Mouse (Mus musculus) retina, postnatal 7 days (tissue): ENCODE data around the gene Tmem196.
A peak's percentile ranks its signal among the peaks of the same experiment; 100 is the strongest.

Experiments
- DNase-seq: peaks from one replicate; pipeline ENCODE4 v3.0.0-alpha.2; 2012; ENCODE audit warnings: low read depth, low spot score

Gene Tmem196

DNA sequence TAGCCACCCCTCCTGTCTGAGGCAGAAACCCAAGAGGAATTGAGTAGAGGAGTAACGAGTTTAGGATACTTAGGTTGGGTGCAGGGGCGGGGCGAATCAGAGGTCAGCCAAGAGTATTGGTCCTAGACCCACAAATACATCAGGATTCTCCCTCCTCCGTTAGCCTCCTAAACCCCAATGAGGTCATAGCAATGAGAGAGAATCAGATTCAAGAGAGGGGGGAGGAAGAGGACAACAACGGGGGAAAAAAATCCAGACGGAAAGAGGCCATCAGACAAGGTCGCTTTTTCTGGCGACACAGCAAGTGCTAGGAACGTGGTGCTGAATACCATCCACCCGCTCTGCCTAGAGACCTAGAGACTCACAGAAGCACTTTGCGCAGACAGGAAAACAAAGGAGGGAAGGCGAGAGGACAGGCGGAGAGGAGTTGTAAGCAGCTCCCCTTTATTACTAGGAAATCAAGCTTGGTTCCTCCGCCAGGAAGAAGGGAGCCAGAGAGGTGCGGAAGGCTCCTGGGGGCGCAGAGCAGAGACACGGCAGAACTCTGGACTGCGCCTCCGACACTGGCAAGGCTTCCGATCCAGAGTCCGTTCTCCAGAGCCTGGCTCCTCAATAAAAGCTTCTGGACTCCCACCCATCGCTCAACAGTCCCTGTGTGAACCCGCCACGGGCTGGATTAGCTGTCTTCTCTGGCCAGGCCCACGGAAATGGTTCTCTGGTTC lies at the start of gene Tmem196:
Tmem196 (plus strand) TSS at position 234 of the 722 bp plus-strand sequence.
- no peak for DNase-seq

DNA sequence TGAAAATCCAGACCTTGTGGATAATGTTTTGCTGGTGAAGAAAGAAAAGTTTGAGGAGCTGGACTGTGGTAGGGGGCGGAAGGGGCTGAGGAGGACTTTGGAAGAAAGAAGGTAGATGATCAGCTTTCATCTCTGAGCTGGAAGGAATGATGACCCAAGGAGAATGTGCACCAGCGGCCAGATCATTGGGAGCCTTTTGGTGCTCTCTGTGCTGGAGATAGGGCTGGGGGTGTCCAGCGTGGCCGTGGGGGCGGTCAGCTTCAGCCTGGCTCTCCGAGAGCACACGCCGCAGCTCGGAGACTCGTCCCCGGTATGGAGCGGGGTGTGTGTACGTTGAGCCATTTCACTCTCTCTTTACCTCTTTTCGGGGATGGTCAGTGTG lies 680 bp downstream of the Tmem196 start:
- no peak for DNase-seq

DNA sequence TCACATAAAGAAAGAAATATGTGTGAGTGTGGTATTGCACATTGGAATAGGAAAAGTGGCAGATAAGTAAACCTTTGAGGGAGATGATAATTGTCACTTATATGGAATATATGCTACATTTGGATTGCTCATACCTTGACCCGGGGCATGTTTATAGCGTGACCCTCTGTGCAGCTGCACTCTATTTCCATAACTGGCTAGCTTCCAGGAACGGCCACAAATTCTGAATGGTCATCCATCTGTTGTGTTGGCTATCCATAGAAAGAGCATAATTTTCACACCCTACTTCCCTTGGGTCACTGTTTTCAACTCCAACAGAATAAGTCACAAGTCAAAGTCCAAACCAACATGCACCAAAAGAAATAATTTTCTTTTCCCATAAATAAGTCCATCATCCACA lies 11.4 kb downstream of the Tmem196 start:
- no peak for DNase-seq

DNA sequence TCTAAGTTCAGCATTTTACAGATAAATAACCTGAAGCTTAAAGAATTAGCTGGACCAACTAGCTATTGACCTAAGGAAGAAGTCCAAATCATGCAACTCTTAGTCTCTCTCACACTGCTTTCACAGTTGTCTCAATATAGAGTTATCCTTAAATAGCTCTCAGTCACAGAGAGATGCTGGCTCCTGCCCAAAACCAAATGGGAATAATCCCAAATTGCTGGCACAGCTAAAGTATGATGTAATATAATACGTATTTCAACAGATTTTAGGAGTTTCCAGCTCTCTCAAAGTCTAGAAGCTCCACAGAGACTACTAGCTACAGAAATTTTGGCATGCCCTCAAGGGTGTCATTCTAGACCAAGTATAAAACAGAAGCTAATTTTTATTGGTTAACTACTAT lies 15.1 kb downstream of the Tmem196 start:
- DNase-seq: no peak

DNA sequence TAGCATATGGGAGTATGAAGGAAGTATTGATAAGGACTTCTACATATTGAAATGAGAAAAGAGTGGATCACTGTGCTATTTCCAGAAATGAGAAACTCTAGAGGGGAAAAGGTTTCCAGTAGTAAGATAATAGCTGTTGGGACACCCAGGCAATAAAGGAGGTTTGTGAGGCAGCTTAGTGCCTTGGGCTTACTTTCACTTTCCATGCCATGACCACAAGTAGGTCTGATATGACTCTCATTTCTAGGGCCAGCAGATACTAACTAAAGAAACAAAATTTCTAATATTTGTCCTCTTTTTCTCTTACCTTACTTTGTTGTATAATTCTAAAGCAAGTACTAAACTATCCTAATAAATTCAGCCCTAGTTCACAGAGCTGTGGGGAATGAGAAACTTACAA lies 19.8 kb downstream of the Tmem196 start:
- no peak for DNase-seq

DNA sequence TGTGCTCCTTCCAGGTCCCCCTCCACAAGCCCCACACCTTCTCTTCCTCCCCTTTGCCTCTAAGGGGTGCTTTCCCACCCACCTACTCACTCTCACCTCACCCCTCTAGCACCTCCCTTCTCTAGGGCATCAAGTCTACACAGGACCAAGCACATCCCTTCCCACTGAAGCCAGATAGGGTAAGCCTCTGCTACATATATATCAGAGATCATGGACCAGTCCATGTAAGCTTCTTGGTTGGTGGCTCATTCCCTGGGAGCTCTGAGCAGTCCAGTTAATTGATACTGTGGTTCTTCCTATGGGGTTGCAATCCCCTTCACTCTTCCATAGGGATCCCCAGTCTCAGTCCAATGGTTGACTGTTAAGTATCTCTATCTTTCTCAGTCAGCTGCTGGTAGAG lies 24.4 kb downstream of the Tmem196 start:
- no peak for DNase-seq

DNA sequence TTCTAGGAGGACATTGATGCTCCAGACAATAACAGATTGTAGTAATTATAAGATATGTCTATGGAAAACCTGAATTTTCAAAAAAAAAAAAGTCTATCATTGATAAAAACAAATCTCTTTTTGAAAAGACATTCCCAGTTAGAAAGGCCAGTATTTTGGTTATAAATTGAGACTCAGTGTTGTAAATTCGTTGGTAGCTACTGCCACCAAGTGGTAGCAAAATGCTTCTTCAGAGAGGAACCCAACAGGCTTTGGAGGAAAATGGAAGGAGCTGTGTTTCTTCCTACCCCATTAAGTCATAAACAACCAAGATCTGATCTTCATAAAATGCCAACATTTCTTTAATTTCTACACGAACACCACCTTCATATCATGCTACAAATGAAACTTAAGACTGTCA lies 36.1 kb downstream of the Tmem196 start:
- DNase-seq: peak; percentile 19

DNA sequence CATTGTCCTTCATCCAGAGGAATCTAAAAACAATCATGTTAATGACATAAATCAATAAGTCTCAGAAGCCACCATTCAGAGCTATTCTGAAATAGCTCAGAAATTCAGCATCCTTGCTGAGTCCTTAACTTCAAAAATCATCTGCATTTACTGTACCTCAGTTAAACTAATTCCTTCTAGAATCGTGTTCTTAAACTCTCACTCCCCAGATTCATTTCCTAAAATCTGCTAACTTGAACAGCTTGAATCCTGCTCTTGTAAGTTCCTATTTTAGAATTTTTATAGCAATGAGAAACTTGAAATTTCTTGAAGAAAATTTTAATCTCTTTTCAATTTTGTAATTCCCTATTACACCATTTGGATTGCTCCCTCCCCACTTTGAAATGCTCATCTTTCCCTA lies 52.6 kb downstream of the Tmem196 start:
- no peak for DNase-seq

DNA sequence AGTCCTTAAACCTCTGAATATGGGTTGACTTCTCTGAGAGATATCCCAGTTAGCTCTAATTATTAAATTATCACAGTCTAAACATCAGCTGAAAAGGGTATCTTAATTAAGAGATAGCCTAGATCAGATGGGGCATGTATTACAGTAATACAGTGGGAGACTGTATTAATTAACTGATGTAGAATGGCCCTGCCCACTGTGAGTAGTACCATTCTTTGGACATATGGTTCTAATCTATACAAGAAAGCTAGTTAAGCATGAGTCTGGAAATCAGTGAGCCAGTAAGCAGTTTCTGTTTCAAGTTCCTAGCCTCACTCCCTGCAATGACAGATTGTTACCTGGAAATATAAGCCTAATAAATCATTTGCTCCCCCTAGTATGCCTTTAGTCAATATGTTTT lies 58.7 kb downstream of the Tmem196 start:
- no peak for DNase-seq

DNA sequence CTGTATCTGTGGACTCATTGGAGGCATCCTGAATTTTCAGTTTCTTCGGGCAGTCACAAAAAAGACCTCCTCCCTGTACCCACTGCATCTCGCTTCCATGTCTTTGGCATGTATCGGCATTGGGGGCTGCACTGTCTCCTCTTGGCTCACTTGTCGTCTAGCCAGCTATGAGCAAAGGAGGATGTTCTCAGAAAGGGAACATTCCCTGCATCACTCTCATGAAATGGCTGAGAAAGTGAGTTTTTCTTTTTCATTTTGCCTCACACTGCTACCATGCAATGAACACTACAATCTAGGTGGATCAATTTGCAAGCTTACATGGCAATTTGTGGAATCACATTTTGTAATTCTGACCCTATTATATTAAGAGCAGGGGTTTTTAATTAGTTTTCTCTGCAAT lies 69.1 kb downstream of the Tmem196 start:
- no peak for DNase-seq

DNA sequence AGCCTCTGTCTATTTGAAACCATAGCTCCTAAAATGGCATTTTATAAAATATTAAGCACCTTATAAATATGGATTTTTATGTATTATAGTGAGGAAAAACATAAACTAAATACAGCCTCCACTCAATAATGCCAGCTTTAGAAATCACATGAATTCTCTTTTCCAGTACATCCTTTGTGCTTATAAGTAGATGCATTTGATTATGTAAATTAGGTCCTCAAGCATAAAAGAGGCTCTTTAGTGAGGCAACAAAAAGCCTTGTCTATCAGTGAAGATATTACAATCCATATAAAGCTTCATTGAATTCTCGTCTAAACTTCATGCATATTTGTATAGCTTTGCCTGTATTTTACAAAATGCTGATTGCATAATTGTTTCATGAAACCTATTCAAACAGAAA lies 69.6 kb downstream of the Tmem196 start:
- DNase-seq: no peak

DNA sequence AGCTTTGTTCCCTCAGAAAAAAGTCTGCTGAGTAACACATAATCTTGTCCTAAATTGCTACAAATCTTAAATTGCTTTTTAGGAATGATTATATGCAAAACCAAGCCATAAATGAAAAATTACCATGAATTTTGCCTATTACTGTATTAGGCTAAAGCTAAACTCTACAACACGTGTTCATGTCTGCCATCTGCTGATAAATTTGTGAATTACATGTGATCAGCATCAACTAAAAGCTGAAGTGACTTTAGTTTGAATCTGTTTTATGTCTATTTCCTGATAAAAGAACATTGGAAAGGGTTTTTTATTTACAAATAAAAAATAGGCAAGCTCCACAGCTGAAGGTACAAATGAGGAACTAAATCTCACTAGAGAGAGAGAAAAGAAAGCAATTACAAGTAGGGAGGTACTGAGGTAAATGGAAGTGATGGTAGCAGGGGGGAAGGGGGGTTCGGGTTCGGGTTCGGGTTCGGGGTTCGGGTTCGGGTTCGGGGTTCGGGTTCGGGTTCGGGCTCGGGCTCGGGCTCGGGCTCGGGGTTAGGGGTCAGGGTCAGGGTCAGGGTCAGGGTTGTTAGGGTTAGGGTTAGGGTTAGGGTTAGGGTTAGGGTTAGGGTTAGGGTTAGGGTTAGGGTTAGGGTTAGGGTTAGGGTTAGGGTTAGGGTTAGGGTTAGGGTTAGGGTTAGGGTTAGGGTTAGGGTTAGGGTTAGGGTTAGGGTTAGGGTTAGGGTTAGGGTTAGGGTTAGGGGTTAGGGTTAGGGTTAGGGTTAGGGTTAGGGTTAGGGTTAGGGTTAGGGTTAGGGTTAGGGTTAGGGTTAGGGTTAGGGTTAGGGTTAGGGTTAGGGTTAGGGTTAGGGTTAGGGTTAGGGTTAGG lies 82.7 kb downstream of the Tmem196 start:
- DNase-seq: peak; percentile 28
